Mouse (Mus musculus): Measurements from ENCODE around the gene Acot9.

Acot9 gene

GRCm38 (mm10) chrX:155262235-155262914 lies at the start of gene Acot9:
TSS of gene Acot9 (plus strand) at chrX:155262443.
- DNase-seq: peak; percentile 89

DNA sequence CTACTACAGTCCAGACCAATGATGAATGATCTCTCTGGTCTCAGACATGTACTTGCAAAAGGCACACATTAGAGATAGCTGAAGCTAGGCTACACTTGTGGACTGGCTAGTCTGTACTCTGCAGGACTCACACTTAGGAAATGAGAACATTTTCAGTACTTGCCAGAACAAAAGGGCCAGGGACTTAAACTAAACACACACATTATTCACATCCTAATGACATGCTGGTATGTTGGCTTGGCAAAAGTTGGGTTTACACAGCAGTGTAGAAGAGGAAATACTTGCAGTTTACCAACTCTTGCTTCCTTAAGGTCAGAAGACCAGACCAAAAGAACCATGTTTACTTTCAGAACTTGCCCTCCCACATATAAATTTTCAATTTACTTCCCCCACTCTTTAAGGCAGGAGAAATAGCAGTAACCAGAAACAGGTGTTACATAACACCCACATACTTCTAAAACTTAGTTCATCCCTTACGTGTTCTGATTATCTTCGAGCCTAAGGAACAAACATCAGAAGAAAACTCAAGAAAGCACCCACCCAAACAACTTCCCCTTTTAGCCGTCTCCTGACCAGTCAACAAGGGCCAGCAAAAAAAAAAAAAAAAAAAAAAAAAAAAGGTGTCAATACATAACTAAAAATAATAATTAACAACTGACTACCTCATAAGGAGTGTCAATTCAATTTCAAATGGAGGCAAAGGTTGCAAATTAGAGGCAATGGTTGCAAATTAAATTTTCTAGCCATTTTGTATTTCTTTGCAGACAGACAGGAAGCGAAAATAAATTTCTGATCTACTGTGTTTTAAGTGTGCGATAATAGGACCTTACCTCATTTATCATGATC lies 47.7 kb upstream of the Acot9 start:
- DNase-seq: no peak

GRCm38 (mm10) chrX:155215501-155216248 lies 46.6 kb upstream of the Acot9 start:
- peak; percentile 34 for DNase-seq

DNA sequence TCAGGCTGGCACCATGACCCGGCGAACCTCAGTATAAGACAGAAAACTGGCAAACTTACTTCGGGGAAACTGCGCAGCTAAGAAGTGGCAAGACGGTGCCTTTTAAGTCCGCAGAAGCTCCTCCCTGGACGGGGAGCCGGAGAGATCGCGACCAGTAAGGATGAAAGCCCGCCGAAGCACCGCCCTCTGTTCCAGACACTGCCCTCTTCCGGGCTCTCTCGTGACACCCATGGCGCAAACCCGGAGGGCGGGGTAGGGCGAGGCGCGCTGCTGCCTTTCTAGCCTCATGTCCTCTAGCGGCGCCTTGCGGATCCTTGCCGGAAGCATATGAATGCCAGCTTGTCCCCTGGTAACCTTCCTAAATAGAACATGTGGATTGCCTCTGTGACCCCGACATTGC lies 46.0 kb upstream of the Acot9 start, which contains the start of gene Sat1:
Gene Sat1, minus strand, starts transcription at position 179 of the 400 bp plus-strand sequence.
- peak; percentile 94 for DNase-seq

DNA sequence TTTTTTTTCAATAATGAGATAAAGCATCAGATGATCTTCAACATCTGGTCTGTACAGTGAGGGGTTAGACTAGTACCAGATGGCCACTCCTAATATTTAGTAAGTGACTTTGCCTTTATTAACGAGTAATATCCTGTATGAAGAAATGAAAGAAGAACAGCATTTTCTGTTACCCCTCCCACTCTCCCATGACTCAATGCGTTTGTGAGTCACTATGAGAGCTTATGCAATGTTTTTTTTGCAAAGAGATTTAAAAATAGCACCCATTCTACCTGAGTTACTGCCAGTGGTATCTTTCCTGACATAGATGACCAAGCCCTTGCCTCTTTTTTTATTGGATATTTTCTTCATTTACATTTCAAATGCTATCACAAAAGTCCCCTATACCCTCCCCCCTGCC lies 44.0 kb upstream of the Acot9 start:
- DNase-seq: no peak

DNA sequence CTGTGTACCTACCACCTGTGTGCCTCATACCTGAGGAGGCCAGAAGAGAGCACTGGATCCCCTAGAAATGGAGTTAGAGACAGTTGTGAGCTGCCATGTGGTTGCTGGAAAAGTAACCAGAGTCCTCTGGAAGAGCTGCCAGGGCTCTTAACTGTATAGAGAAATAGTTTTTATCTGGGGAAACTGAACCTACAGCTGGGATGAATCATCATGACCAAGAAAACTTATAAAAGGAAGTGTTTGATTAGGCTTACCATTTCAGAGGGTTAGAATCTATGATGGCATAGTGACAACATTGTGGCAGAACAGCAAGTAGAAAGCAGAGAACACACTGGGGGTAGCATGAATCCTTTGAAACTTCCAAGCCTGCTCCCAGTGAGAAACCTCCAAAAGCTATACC lies 5.4 kb upstream of the Acot9 start:
- no peak for DNase-seq

DNA sequence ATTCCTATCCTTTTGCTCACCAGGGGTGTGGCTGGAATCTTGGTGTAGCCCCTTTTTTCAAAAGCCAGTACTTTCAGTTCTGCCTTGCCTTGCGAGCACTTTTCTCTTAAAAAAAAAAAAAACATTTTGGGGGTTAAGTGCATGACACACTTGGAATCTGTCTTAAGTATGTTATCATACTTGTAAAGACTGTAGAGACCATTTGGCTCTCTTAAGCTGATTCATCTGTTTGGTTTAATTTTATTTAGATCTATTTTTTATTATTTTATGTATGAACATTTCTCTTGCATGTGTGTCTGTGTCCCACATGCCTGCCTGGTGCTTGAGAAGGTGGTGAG lies 641 bp downstream of the Acot9 start:
- DNase-seq: no peak

DNA sequence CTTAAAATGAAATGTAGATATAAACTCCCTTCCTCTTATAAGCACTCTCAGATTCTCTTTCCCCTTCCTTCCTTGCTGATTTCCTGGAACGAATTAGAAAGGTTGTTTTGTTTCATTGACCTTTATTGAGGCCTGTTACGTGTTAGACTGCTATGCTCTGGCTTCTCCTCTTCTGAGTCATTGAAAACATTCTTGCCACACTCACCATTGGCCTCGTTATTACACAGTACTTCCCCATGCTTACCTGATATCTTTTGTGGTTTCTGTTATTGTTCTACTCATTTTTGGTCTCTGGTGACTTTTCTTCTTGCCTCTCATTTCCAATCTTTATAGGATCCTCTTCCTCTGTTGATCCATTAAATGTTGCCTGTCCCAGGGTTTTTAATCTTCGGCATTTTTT lies 16.2 kb downstream of the Acot9 start:
- DNase-seq: no peak

DNA sequence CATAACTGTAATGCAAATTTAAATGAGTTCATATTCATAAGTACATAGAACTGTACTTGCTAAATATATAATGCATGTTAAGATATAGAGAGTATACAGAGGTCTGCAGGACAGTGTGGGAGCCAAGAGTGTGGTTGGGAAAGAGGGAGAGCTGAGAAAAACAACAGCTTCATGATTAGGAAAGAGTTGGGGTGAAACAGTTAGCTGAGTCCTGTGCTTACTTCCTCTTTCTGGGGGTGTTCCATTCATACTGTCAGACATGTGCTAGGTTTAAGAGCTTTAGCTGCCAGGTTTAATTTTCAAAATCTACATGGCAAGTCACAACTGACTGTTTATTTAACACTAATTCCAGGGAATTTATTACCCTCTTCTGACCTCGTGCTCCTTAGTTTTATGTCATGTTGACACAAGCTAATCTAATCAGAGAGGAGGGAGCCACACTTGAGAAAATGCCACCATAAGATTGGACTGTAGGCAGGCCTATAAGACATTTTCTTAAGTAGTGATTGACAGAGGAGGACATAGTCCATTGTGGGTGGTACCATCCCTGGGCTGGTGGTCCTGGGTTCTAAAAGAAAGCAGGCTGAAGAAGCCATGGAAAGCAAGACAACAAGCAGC lies 18.3 kb downstream of the Acot9 start:
- no peak for DNase-seq

DNA sequence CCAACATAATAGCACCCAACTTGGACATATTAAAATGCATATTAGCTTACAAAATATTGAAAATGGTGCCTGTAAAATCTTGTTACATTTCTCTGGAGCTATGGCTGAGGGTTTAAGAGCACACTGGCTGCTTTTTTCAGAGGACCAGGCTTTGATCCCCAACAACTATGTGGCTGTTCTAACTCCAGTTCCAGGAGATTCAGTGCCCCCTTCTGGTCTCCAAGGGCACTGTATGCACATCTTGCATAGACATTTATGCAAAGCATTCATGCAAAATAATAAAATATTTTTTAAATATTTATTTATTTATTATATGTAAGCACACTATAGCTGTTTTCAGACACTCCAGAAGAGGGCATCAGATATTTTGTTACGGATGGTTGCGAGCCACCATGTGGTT lies 44.1 kb downstream of the Acot9 start:
- DNase-seq: no peak

DNA sequence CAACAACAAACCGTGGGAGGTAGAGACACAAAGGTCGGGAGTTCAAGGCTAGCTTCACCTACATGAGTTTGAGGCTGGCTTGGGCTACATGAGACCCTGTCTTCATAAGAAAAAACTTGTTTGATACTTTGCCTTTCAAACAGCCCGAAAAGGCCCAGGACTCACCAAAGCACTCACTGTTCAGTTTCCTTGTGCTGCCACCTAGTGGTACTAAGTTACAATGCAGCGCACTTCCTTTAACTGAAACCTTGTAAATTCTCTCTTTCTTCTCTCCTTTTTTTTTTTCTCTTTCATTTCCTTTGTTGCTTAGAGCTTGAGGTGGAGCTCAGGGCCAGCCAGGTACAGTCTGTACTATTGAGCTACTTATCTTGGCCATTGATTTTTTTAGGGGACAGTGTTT lies 55.8 kb downstream of the Acot9 start:
- DNase-seq: peak; percentile 66

DNA sequence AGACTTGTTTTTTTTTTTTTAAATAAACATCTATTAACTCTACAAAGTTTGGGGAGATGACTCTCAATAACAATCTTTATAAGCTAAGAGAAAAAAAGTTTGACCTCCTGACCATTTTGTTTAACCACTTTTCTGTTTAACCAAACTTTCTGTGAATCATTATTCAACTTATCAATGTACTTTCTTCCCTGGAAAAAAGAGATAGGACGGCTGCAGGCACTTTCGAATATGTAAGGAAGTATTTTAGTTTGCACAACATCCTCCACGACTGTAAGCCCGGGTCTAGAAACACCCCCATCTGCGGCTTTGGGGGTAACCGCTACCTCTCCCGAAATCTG lies 75.3 kb downstream of the Acot9 start:
- no peak for DNase-seq

GRCm38 (mm10) chrX:155337905-155338721 lies 75.9 kb downstream of the Acot9 start:
- DNase-seq: peak; percentile 89

DNA sequence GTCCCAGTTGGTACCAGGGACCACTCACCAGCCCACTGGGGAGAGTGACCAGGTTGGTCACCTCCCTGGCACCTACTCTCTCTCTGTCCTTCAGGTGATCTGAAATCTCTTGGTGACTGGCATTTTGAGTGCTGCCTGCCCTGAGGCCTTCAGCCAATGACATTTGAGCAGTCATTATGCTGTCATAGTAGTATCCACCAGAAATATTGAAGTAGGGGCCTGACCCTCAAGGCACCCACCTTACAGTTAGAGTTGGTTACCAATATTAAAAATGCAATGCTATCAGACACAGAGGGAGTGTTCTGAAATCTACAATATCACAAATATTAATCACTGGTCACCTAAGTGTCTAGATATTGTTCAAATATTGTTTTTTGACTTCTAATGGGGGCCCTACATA lies 78.4 kb downstream of the Acot9 start, which contains the start of gene Prdx4:
Gene Prdx4, minus strand, starts transcription at position 101 of the 400 bp plus-strand sequence.
- no peak for DNase-seq

GRCm38 (mm10) chrX:155346249-155346648 lies 84.0 kb downstream of the Acot9 start:
- DNase-seq: no peak
